Mouse (Mus musculus) CD8-positive naive resting alpha-beta T cell, adult 57 days (primary cell): ENCODE measurements around the gene H2afb2. TPM values are rescaled to one million over a fixed set of nuclear protein-coding genes. Genes with fewer than 3 reads are reported as not detected.

Source experiments
- total RNA-seq: library from RNA; stranded (reverse); gene quantifications from one replicate; pipeline ENCODE4 v1.2.4, GENCODE M21; 2023

The H2afb2 gene
- not detected for total RNA-seq

DNA sequence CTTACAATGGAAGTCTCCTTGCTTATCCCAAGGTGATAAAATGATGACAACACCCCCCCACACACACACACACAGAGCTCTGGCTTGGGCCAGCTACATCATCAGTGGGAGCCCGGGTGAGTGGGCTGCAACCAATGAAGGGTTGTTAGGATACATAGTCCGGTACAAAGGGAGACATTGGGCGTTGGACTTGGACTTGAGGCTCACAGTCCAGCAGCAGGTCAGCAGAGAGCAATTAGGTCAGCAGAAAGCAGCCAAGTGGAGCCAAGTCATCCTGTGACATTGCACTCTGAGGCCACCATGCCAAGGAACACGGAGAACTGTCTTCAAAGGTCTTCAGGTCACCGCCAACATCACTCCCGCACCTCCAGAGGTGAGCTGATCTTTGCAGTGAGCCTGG is at the start of gene H2afb2:
Gene H2afb2 (plus strand): TSS at position 301 of the 400 bp plus-strand sequence.

Other genes with a start within 250 kb of the H2afb2 start
- gene Cpxcr1, start 232.2 kb upstream of the H2afb2 start, total RNA-seq: not detected